Mouse (Mus musculus) limb, embryonic 11.5 days (tissue): ENCODE results near the gene Optn. TPM values are rescaled to one million over a fixed set of nuclear protein-coding genes. Genes with fewer than 3 reads are reported as not detected.

ENCODE experiments used
- ATAC-seq: fragments of 200-750 bp; cut with Nextera tagmentation; 2 replicates; pipeline ENCODE4 v1.8.0; 2017; ENCODE audit warnings: low read depth; ENCODE audit not compliant: insufficient number of reproducible peaks, low FRiP score, low TSS enrichment
- DNase-seq: peaks from one replicate; pipeline ENCODE4 v3.0.0-alpha.2; 2015; ENCODE audit warnings: low spot score
- H3K27ac ChIP-seq: fragments of 300-500 bp; sonication (generic); replicated peaks from 2 replicates; pipeline ENCODE4 v1.5.1; 2014; ENCODE audit warnings: low read depth, mild to moderate bottlenecking, low read length
- H3K27me3 ChIP-seq: fragments of 300-500 bp; sonication (generic); 2 replicates; pipeline ENCODE4 v1.6.1; 2014; ENCODE audit warnings: mild to moderate bottlenecking, low read length, mixed read lengths; ENCODE audit not compliant: control insufficient read depth, insufficient read depth
- H3K36me3 ChIP-seq: fragments of 300-500 bp; sonication (generic); 2 replicates; pipeline ENCODE4 v1.6.1; 2014; ENCODE audit warnings: mild to moderate bottlenecking, low read length, moderate library complexity, mixed read lengths; ENCODE audit not compliant: control insufficient read depth, insufficient read depth
- H3K4me1 ChIP-seq: fragments of 300-500 bp; sonication (generic); 2 replicates; pipeline ENCODE4 v1.6.1; 2014; ENCODE audit warnings: low read length, mixed read lengths; ENCODE audit not compliant: control insufficient read depth, insufficient read depth
- H3K4me2 ChIP-seq: fragments of 300-500 bp; sonication (generic); 2 replicates; pipeline ENCODE4 v1.6.1; 2014; ENCODE audit warnings: low read depth, mild to moderate bottlenecking, moderate library complexity; ENCODE audit not compliant: severe bottlenecking
- H3K4me3 ChIP-seq: fragments of 300-500 bp; sonication (generic); 2 replicates; pipeline ENCODE4 v1.5.1; 2014; ENCODE audit warnings: low read depth, low read length
- H3K9ac ChIP-seq: fragments of 300-500 bp; sonication (generic); 2 replicates; pipeline ENCODE4 v1.6.1; 2014; ENCODE audit warnings: mild to moderate bottlenecking, low read length
- H3K9me3 ChIP-seq: fragments of 300-500 bp; sonication (generic); 2 replicates; pipeline ENCODE4 v1.6.1; 2016; ENCODE audit warnings: low read length; ENCODE audit not compliant: control insufficient read depth
- WGBS: fragments of 180-500 bp; shearing (Covaris S2); extraction: QIAGEN DNeasy Blood & Tissue Kit; methylation state at CpG from one replicate; pipeline ENCODE4 v1.1.7; 2014; 5-methylcytosine and 5-hydroxymethylcytosine counted together
- polyA plus RNA-seq: library from polyadenylated mRNA; unstranded; fragments of >200 nt; fragmentation: Nextera tagmentation; extraction: Ambion mirVana; gene quantifications from 2 replicates; pipeline ENCODE4 v1.2.1, GENCODE M21; 2014

Optn gene
- polyA plus RNA-seq, 1 experiment from 2014 or later: 7.8 TPM

DNA sequence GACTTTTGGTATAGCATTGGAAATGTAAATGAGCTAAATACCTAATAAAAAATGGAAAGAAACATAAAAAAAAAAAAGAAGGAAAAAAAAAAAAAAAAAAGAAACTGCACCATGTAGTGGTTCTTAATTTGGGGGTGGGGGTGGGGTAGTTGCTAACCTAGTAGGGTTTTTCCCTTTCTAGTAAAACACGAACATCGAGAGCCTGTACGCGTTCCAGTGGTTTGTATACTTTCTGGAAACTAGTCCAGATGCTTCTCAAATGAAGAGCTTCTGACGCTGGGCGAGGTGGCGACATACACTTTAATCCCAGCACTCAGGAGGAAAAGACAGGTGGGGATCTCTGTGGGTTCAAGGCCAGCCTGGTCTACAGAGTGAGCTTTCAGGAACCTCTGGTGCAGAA is 46.9 kb downstream of the Optn start:
- no peak overlapping the region for H3K4me3 ChIP-seq
- WGBS: 88% methylated on average over 7 of the region's 7 CpGs
- no peaks in the 10 kb centered on the region for H3K27me3 ChIP-seq
- H3K27ac ChIP-seq: no peak overlapping the region
- DNase-seq: no peak
- no peaks in the 10 kb centered on the region for H3K9me3 ChIP-seq
- H3K9ac ChIP-seq: no peak overlapping the region
- ATAC-seq: no peak
- H3K36me3 ChIP-seq: no peaks in the 10 kb centered on the region
- no peaks in the 10 kb centered on the region for H3K4me1 ChIP-seq
- H3K4me2 ChIP-seq: no peak overlapping the region

DNA sequence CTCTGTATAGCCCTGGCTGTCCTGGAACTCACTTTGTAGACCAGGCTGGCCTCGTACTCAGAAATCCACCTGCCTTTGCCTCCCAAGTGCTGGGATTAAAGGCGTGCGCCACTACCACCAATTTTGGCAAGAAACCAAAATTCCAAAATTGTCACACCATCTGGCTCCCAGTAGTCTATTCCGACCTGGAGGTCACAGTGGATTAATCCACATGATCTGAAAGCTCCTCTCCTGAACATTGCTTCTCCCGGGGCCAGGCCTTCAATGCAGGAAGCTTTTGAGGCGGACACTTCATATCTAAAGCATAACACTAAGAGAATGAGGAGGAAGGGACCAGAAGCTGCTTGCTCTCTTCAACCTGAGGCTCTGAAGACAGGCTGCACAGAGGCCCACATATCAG is 48.3 kb downstream of the Optn start:
- H3K9ac ChIP-seq: no peak overlapping the region
- 92% methylated on average over 6 of the region's 6 CpGs for WGBS
- ATAC-seq (no peak), DNase-seq (no peak)
- no peak overlapping the region for H3K4me3 ChIP-seq
- no peak overlapping the region for H3K4me2 ChIP-seq
- H3K36me3 ChIP-seq: no peaks in the 10 kb centered on the region
- no peak overlapping the region for H3K27ac ChIP-seq
- H3K27me3 ChIP-seq: no peaks in the 10 kb centered on the region
- peaks cover 2% of the 10 kb centered on the region; the same call in 1 of the 2 replicates for H3K4me1 ChIP-seq
- H3K9me3 ChIP-seq: no peaks in the 10 kb centered on the region

DNA sequence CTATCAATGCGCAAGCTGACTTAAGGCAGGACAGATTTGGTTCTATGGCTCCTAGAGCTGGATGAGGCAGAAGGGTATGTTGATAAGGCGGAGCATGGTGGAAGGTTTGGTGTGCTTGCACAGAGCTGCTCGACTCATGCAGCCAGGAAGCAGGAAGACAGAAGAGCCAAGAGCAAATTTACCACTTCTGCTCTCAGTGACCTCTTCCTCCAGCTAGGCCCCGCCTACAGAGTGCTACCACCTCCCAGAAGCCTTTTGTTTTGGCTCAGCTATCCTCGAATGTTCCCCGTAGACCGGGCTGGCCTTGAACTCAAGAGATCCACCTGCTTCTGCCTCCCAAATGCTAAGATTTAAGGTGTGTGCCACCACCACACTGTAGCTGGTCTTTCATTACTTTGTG is 49.2 kb downstream of the Optn start:
- 76% methylated on average over 7 of the region's 7 CpGs for WGBS
- no peaks in the 10 kb centered on the region for H3K9me3 ChIP-seq
- H3K9ac ChIP-seq: no peak overlapping the region
- H3K4me3 ChIP-seq: no peak overlapping the region
- DNase-seq (no peak), ATAC-seq (no peak)
- H3K27ac ChIP-seq: no peak overlapping the region
- H3K27me3 ChIP-seq: no peaks in the 10 kb centered on the region
- no peaks in the 10 kb centered on the region for H3K36me3 ChIP-seq
- H3K4me1 ChIP-seq: peaks cover 2% of the 10 kb centered on the region; the same call in 1 of the 2 replicates
- no peak overlapping the region for H3K4me2 ChIP-seq

DNA sequence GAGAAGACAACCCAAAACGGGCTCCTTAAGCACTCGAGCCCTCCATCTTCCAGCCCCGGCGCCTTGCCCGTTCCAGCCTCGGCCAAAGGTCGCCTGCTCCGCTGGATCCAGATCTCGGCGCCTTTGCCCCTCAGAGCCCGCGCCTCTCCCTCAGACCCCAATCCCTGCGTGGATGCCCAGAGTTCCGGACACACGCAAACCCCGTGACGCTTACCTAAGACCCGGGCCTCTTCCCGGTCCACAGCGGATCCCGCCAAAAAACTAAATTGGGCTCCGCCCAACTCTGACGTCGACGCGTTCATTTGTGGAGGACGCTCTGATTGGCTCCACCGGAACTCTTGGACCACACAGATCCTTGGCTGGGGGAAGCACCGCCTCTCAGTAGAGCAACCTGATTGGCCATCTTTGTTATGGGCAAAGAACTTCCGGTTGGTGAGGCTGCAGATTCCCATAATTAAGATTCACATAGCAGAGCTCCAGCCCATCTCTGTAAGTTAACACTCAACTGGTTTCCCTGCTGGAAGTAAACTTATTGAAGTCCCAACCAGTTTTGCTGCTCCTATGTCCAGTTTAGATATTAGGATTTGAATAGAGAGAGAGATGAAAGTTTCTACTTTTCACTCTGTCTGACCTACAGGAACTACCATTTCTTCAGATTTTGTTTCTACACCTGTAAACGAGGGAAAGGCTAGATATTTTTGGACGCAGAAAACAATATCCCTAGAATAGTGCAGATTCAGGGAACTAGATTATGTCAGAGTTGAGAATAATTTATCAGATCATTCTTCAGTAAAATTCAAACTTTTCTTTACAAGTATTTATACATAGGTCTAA is 51.1 kb downstream of the Optn start, which contains the start of gene Mcm10:
Gene Mcm10 (minus strand): TSS at position 301 of the 834 bp plus-strand sequence.
- no peak within 1 kb of the TSS for H3K27ac ChIP-seq
- peaks cover 11% of the 10 kb centered on the region for H3K36me3 ChIP-seq
- ATAC-seq: peak; percentile 100
- peaks cover 2% of the 10 kb centered on the region; the same call in 1 of the 2 replicates for H3K4me1 ChIP-seq
- H3K27me3 ChIP-seq: no peaks in the 10 kb centered on the region
- peak within 1 kb of the TSS; percentile 75 for H3K4me3 ChIP-seq
- peak within 1 kb of the TSS; percentile 48 for H3K4me2 ChIP-seq
- 4% methylated on average over 32 of the region's 32 CpGs for WGBS
- no peaks in the 10 kb centered on the region for H3K9me3 ChIP-seq
- peak; percentile 96 for DNase-seq
- H3K9ac ChIP-seq: peak within 1 kb of the TSS; percentile 67

DNA sequence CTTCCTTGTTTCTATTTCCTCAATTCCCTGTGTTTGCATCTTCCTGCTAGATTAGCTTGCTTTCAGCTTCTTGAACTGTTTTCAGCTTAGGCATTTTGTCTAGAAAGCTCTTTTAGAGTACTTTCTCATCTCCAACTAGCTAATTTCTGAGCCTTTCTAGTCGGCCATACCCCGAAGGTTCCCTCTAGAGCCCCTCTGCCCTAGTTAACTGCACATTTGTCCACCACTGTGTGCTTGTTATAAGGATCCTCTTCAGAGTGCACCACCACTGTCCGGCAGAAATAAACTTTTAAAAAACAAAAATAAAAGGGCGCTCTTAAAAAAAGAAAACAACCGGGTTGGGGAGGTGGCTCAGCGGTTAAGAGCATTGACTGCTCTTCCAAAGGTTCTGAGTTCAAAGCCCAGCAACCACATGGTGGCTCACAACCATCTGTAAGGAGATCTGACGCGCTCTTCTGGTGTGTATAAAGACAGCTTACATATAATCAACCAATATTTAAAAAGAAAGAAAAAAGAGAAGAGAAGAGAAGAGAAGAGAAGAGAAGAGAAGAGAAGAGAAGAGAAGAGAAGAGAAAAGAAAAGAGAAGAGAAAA is 51.9 kb downstream of the Optn start:
- H3K36me3 ChIP-seq: peaks cover 17% of the 10 kb centered on the region
- H3K27me3 ChIP-seq: no peaks in the 10 kb centered on the region
- H3K4me2 ChIP-seq: peak overlapping the region; percentile 48
- H3K4me1 ChIP-seq: peaks cover 2% of the 10 kb centered on the region; the same call in 1 of the 2 replicates
- peak overlapping the region; percentile 67 for H3K9ac ChIP-seq
- 14% methylated on average over 8 of the region's 8 CpGs for WGBS
- H3K9me3 ChIP-seq: no peaks in the 10 kb centered on the region
- H3K27ac ChIP-seq: no peak overlapping the region
- peak overlapping the region; percentile 75 for H3K4me3 ChIP-seq
- DNase-seq: no peak
- no peak for ATAC-seq

DNA sequence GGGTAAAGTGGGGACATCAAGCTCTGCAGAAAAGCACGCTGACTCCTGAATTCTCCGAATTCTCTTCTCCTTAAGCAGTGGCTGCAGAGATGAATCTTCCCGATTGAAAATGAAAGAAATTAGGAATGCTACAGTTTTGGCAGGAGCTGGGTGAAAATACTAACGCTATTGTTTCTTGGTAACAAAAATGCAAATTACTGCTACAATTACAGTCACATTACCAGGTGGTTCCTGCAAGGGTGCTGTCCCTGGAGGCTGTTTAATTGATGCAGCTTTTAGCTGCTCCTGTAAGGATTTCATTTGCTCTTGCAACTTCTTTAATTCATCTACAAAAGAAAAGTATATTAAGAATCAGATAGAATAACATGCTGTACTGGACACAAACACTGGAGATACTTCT is 56.7 kb downstream of the Optn start:
- WGBS: 93% methylated on average over 4 of the region's 4 CpGs
- peaks cover 2% of the 10 kb centered on the region; the same call in 1 of the 2 replicates for H3K4me1 ChIP-seq
- H3K4me3 ChIP-seq: no peak overlapping the region
- no peak for ATAC-seq
- DNase-seq: no peak
- H3K9ac ChIP-seq: no peak overlapping the region
- H3K27ac ChIP-seq: no peak overlapping the region
- H3K9me3 ChIP-seq: no peaks in the 10 kb centered on the region
- no peaks in the 10 kb centered on the region for H3K27me3 ChIP-seq
- H3K4me2 ChIP-seq: no peak overlapping the region
- H3K36me3 ChIP-seq: peaks cover 33% of the 10 kb centered on the region

DNA sequence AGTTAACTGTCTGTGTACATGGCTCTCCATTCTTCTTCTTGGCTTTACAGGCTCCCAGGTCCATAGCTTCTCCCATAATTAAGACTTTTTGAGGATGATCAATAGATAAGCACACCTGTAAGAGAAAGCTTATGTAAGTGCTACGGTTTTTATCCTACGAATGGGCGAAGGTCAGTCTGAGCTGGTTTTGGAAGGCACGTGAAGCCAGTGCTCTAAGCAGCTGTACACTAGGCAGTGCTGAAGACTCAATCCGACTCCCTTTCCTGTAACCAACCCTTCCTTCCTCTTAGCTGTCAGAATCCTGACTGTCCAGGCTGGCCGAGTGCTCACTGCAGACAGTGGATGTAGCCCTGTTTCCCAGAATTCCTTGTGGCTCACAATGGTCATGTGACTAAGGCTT is 62.6 kb downstream of the Optn start:
- H3K27me3 ChIP-seq: no peaks in the 10 kb centered on the region
- H3K4me3 ChIP-seq: no peak overlapping the region
- no peaks in the 10 kb centered on the region for H3K9me3 ChIP-seq
- H3K36me3 ChIP-seq: peaks cover 42% of the 10 kb centered on the region
- no peaks in the 10 kb centered on the region for H3K4me1 ChIP-seq
- no peak overlapping the region for H3K27ac ChIP-seq
- no peak overlapping the region for H3K4me2 ChIP-seq
- ATAC-seq: no peak
- WGBS: 91% methylated on average over 6 of the region's 6 CpGs
- H3K9ac ChIP-seq: no peak overlapping the region
- no peak for DNase-seq

DNA sequence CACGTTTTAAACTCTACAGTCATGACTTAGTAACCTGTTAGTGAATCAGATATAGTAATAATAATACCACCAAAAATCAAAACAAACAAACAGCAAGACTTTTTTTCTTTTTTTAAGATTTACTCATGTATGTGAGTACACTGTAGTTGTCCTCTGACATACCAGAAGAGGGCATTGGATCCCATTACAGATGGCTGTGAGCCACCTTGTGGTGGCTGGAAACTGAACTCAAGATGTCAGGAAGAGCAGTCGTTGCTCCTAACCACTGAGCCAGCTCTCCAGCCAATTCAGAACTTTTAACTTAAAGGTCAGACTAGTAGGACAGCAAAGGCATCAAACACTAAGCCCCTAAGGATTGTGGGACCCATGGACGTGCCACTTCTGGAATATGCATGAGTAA is 64.9 kb downstream of the Optn start:
- 85% methylated on average over 3 of the region's 3 CpGs for WGBS
- no peak for ATAC-seq

More for the DNA sequence above, 64.9 kb downstream of the Optn start:
- H3K27ac ChIP-seq: no peak overlapping the region
- no peak overlapping the region for H3K4me3 ChIP-seq
- H3K9me3 ChIP-seq: no peaks in the 10 kb centered on the region
- H3K4me1 ChIP-seq: no peaks in the 10 kb centered on the region
- no peak overlapping the region for H3K4me2 ChIP-seq
- no peaks in the 10 kb centered on the region for H3K27me3 ChIP-seq
- peaks cover 38% of the 10 kb centered on the region for H3K36me3 ChIP-seq
- DNase-seq: no peak
- H3K9ac ChIP-seq: no peak overlapping the region
